Mouse (Mus musculus) ovary, adult 2 months (tissue): Measurements from ENCODE around the gene Retreg3. TPM values are rescaled to one million over a fixed set of nuclear protein-coding genes. Genes with fewer than 3 reads are reported as not detected.

Experiments used
- polyA plus RNA-seq: library from polyadenylated mRNA; depleted of rRNA; stranded (reverse); fragments of >200 nt; gene quantifications from 2 replicates; pipeline ENCODE4 v1.2.3, GENCODE M21; 2012; rRNA removed

Retreg3 gene
- polyA plus RNA-seq: 59.4 and 75.1 TPM in 2 replicates

GRCm38 (mm10) chr11:101119761-101120544 lies at the start of gene Retreg3, which contains the start of gene Tubg1:
Gene Retreg3, minus strand, starts transcription at chr11:101119893.
Gene Tubg1, plus strand, starts transcription at chr11:101119938.

GRCm38 (mm10) chr11:101155728-101156371 lies 36.2 kb upstream of the Retreg3 start, which contains the start of gene Tubg2:
Gene Tubg2, plus strand, starts transcription at chr11:101155907.

GRCm38 (mm10) chr11:101095314-101096024 lies 24.2 kb downstream of the Retreg3 start, which contains the start of gene Psmc3ip:
Gene Psmc3ip, minus strand, starts transcription at chr11:101095436.

GRCm38 (mm10) chr11:101086756-101087681 lies 32.7 kb downstream of the Retreg3 start, which contains the start of gene Mlx:
Gene Mlx, plus strand, starts transcription at chr11:101087277.

GRCm38 (mm10) chr11:101082208-101083082 lies 37.2 kb downstream of the Retreg3 start, which contains the start of gene Coasy:
Gene Coasy, plus strand, starts transcription at chr11:101082565.

GRCm38 (mm10) chr11:101078121-101078520 lies 41.6 kb downstream of the Retreg3 start, which contains the start of gene Hsd17b1:
Gene Hsd17b1, plus strand, starts transcription at chr11:101078411.

GRCm38 (mm10) chr11:101069391-101070188 lies 50.1 kb downstream of the Retreg3 start, which contains the start of gene Naglu:
Gene Naglu, plus strand, starts transcription at chr11:101070012.

Other genes starting within 250 kb of the Retreg3 start
- 120 and 122 TPM in 2 replicates for gene Stat3, start 180.4 kb downstream of the Retreg3 start, polyA plus RNA-seq
- gene Cavin1, start 149.0 kb downstream of the Retreg3 start, polyA plus RNA-seq: 263 and 307 TPM in 2 replicates
- gene Atp6v0a1, start 110.4 kb downstream of the Retreg3 start, polyA plus RNA-seq: 61.8 and 84.5 TPM in 2 replicates
- 124 and 125 TPM in 2 replicates for gene Naglu, start 49.9 kb downstream of the Retreg3 start, polyA plus RNA-seq
- 267 and 378 TPM in 2 replicates for gene Hsd17b1, start 41.5 kb downstream of the Retreg3 start, polyA plus RNA-seq
- gene Coasy, start 37.3 kb downstream of the Retreg3 start, polyA plus RNA-seq: 122 and 140 TPM in 2 replicates
- gene Mlx, start 32.6 kb downstream of the Retreg3 start, polyA plus RNA-seq: 23.9 and 36.2 TPM in 2 replicates
- gene Psmc3ip, start 24.5 kb downstream of the Retreg3 start, polyA plus RNA-seq: 1.7 and 2.1 TPM in 2 replicates
- gene Tubg1, start within 50 bp of the Retreg3 start, polyA plus RNA-seq: 11.5 and 16.8 TPM in 2 replicates
- gene Tubg2, start 36.0 kb upstream of the Retreg3 start, polyA plus RNA-seq: 8.2 and 11.3 TPM in 2 replicates
- gene Cntnap1, start 50.6 kb upstream of the Retreg3 start, polyA plus RNA-seq: 12.6 and 13.4 TPM in 2 replicates
- gene Plekhh3, start 51.5 kb upstream of the Retreg3 start, polyA plus RNA-seq: 89.1 and 109 TPM in 2 replicates
- 0.78 and 0.87 TPM in 2 replicates for gene Ccr10, start 55.5 kb upstream of the Retreg3 start, polyA plus RNA-seq
- gene Ezh1, start 106.6 kb upstream of the Retreg3 start, polyA plus RNA-seq: 33.7 and 37.5 TPM in 2 replicates
- gene Ramp2, start 126.1 kb upstream of the Retreg3 start, polyA plus RNA-seq: 128 and 138 TPM in 2 replicates
- 49.4 and 63.9 TPM in 2 replicates for gene Vps25, start 133.8 kb upstream of the Retreg3 start, polyA plus RNA-seq
- gene Wnk4, start 140.7 kb upstream of the Retreg3 start, polyA plus RNA-seq: 11.7 and 13.1 TPM in 2 replicates
- gene Cntd1, start 159.1 kb upstream of the Retreg3 start, polyA plus RNA-seq: 0.13 and 0.33 TPM in 2 replicates
- gene Coa3, start 159.2 kb upstream of the Retreg3 start, polyA plus RNA-seq: 236 and 502 TPM in 2 replicates
- gene Becn1, start 182.4 kb upstream of the Retreg3 start, polyA plus RNA-seq: 129 and 200 TPM in 2 replicates
- 45.8 and 60.3 TPM in 2 replicates for gene Psme3, start 196.3 kb upstream of the Retreg3 start, polyA plus RNA-seq
- 9.2 and 10.4 TPM in 2 replicates for gene Aoc2, start 205.2 kb upstream of the Retreg3 start, polyA plus RNA-seq
- gene Aoc3, start 210.7 kb upstream of the Retreg3 start, polyA plus RNA-seq: 104 and 107 TPM in 2 replicates
- 0.10 and 0.18 TPM in 2 replicates for gene G6pc, start 247.7 kb upstream of the Retreg3 start, polyA plus RNA-seq